Mouse (Mus musculus) intestine, embryonic 15.5 days (tissue): ENCODE measurements at regions not wholly inside any gene's neighbourhood (a gene's known extent, or its start where the extent isn't known, plus 50 kb on each side); places are given as distances from the start of the nearest gene placed in this dataset.

Experiments used
- ATAC-seq: fragments of 200-750 bp; cut with Nextera tagmentation; 2 replicates; pipeline ENCODE4 v1.8.0; 2017; ENCODE audit warnings: moderate TSS enrichment, moderate library complexity
- H3K27ac ChIP-seq: fragments of 300-500 bp; sonication (generic); 2 replicates; pipeline ENCODE4 v1.5.1; 2015; ENCODE audit warnings: mild to moderate bottlenecking, inconsistent platforms
- H3K27me3 ChIP-seq: fragments of 300-500 bp; sonication (generic); replicated peaks from 2 replicates; pipeline ENCODE4 v1.6.1; 2015; ENCODE audit warnings: inconsistent platforms
- H3K36me3 ChIP-seq: fragments of 300-500 bp; sonication (generic); 2 replicates; pipeline ENCODE4 v1.6.1; 2015; ENCODE audit warnings: inconsistent platforms
- H3K4me1 ChIP-seq: fragments of 300-500 bp; sonication (generic); replicated peaks from 2 replicates; pipeline ENCODE4 v1.6.1; 2015; ENCODE audit warnings: inconsistent platforms
- H3K4me2 ChIP-seq: fragments of 300-500 bp; sonication (generic); replicated peaks from 2 replicates; pipeline ENCODE4 v1.6.1; 2015; ENCODE audit warnings: mild to moderate bottlenecking, inconsistent platforms
- H3K4me3 ChIP-seq: fragments of 300-500 bp; sonication (generic); replicated peaks from 2 replicates; pipeline ENCODE4 v1.5.1; 2015; ENCODE audit warnings: inconsistent platforms
- H3K9ac ChIP-seq: fragments of 300-500 bp; sonication (generic); 2 replicates; pipeline ENCODE4 v1.6.1; 2015; ENCODE audit warnings: inconsistent platforms
- H3K9me3 ChIP-seq: fragments of 300-500 bp; sonication (generic); 2 replicates; pipeline ENCODE4 v1.6.1; 2016; ENCODE audit warnings: inconsistent platforms
- WGBS: fragments of 180-500 bp; shearing (Covaris S2); methylation state at CpG from one replicate; pipeline ENCODE4 v1.1.7; 2015; 5-methylcytosine and 5-hydroxymethylcytosine counted together

DNA sequence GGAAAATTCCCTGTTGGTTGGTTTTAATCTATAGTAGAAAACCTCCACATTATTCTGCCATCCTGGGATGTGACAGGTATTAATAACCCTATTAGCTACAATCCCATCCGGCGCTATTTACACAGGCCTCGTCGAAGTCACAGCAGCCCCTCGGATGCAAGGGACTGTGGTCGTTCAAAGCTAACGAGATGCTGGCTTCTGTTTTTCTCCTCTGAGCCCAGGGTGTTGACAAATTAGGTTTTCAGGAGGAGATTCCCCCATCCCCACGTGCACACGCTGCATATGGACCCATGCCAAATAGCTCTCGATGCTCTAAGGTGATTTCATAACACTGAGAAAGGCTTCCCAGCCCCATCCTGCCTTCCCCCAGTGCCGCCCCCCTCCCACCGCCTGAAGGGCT is 188.7 kb upstream of the Nxpe4 start:
- no peak overlapping the region for H3K4me3 ChIP-seq
- no peak for ATAC-seq
- H3K36me3 ChIP-seq, result no peaks in the 10 kb centered on the region
- H3K27ac ChIP-seq, result no peak overlapping the region
- H3K9me3 ChIP-seq, result no peaks in the 10 kb centered on the region
- 54% methylated on average over 12 of the region's 12 CpGs for WGBS
- no peaks in the 10 kb centered on the region for H3K4me1 ChIP-seq
- no peaks in the 10 kb centered on the region for H3K27me3 ChIP-seq
- no peak overlapping the region for H3K9ac ChIP-seq
- H3K4me2 ChIP-seq, result no peak overlapping the region

DNA sequence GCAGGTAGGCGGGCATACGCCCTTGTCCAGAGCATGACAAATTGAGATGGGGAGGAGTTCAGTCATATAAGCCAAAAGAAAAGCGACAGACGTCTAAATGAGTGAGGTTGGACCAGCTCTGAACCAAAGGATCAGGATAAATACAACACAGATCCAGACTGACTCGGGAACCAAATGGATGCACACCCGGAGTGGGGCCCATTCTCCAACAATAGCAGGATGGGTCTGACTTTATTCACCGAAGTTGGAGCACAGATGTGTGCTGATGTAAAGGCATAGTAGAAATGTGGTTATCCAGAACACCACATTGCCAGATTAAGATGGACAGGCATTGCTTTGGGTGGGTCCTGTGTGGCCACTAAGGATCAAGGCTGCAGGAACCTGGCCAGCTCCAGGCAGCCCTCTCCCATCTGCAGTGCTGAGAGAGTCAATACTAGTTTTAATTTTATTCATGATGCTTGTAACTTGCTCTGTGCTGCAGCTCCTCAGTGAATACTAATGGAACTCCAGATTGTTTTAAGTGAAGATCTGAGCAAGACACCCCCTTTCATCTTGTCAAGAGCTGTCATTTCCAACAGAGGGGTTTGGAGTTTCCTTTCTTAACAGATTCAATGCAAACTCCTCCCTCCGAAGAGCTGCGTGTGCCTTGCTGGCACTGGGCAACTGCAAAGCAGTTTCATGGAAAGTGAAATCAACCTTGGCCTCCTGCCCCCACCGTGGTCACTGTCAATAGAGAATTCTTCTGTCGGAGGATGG is 176.3 kb upstream of the Nxpe4 start:
- Histone ChIP-seq H3K36me3 (no peaks in the 10 kb centered on the region), H3K4me3 (no peak overlapping the region), H3K27me3 (no peaks in the 10 kb centered on the region), H3K4me2 (no peak overlapping the region), H3K9me3 (no peaks in the 10 kb centered on the region), H3K9ac (no peak overlapping the region), H3K27ac (no peak overlapping the region), H3K4me1 (no peaks in the 10 kb centered on the region)
- WGBS, result 76% methylated on average over 11 of the region's 11 CpGs
- no peak for ATAC-seq

DNA sequence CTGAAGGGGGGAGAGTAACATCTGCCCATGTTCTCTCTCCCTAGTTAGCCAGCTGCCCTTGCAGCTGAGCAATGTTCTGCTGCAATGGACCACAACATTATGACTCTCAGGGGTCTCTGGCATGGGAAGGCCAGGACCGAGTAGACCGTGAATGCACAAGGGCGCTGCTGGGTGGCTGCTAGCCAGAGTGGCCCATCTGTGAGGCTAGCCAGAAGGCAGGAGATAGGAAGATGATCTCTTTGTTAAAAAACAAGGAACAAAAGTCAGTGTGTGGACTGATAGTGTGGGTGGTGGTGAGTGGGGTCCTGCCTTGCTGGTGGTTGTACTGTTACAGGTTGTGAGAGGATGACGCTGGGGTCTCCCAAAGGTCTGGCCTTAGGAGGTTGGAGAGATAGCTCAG is 174.6 kb upstream of the Nxpe4 start:
- Histone ChIP-seq H3K4me1 (no peaks in the 10 kb centered on the region), H3K4me3 (no peak overlapping the region), H3K27ac (no peak overlapping the region), H3K36me3 (no peaks in the 10 kb centered on the region), H3K9ac (no peak overlapping the region), H3K27me3 (no peaks in the 10 kb centered on the region), H3K9me3 (no peaks in the 10 kb centered on the region), H3K4me2 (no peak overlapping the region)
- no peak for ATAC-seq
- WGBS, result 92% methylated on average over 4 of the region's 4 CpGs

DNA sequence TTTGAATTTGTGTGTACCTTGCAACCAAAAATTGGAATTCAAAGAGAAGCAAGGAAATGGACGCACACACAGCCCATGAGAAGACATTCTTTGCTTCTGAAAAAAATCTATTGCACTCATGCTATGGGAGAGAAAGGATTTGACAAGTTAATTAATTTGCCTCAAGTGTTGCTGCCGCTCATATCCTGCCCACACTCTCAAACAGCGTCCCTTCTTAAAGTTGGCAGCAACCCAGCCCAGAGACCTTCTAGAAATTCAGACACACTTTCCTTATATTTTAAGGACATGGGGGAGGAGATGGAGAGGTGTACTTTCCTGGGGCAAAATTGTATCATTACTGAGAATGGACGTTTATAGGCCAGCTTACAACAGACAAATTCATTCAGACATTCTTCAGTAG is 167.2 kb upstream of the Nxpe4 start:
- no peaks in the 10 kb centered on the region for H3K27me3 ChIP-seq
- ATAC-seq, result no peak
- no peaks in the 10 kb centered on the region for H3K9me3 ChIP-seq
- H3K36me3 ChIP-seq, result no peaks in the 10 kb centered on the region
- H3K27ac ChIP-seq, result no peak overlapping the region
- no peak overlapping the region for H3K4me2 ChIP-seq
- no peak overlapping the region for H3K4me3 ChIP-seq
- no peaks in the 10 kb centered on the region for H3K4me1 ChIP-seq
- 48% methylated on average over 4 of the region's 4 CpGs for WGBS
- H3K9ac ChIP-seq, result no peak overlapping the region

DNA sequence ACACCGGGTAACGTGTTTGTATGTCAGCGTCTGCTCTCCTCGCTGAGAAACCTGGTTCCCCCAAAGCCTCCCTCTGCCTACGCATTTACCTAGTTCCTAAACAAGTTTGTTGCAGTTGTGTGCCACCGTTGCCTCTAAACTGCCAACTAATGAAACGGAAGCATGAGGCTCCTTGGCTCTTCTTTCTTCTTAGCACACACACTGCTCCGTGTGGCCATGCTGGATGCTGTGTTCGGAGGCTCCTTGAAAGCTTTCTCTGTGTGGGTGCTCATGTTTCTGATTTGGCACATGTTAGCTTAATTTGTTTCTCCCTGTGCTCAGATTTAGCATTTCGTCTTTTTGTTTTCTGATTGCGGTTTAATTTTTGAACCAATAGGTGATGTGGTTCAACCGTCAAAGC is 162.2 kb upstream of the Nxpe4 start:
- H3K4me3 ChIP-seq, result no peak overlapping the region
- no peaks in the 10 kb centered on the region for H3K9me3 ChIP-seq
- H3K9ac ChIP-seq, result no peak overlapping the region
- no peak for ATAC-seq
- H3K4me1 ChIP-seq, result no peaks in the 10 kb centered on the region
- 90% methylated on average over 12 of the region's 12 CpGs for WGBS
- H3K27me3 ChIP-seq, result no peaks in the 10 kb centered on the region
- no peak overlapping the region for H3K27ac ChIP-seq
- H3K4me2 ChIP-seq, result no peak overlapping the region
- H3K36me3 ChIP-seq, result no peaks in the 10 kb centered on the region

DNA sequence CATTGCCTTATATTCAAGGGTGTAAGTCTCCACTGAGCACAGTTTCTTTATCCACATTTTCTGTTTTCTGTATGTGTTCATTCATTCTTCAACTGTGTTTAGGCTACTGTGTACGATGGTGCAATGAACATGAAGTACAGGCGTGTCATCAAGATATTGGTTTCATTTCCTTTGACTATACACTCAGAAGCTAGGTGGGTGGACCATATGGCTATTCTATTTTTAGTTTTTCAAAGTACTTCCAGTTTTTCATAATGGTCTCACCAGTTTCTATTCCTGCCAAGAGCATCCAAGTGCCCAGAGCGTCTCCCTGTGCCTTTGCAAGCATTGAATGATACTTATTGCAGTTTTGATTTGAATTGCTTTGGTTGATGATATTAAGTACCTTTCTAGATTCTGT is 132.8 kb upstream of the Nxpe4 start:
- 84% methylated on average over 3 of the region's 3 CpGs for WGBS
- no peaks in the 10 kb centered on the region for H3K9me3 ChIP-seq
- no peak overlapping the region for H3K27ac ChIP-seq
- H3K4me1 ChIP-seq, result no peaks in the 10 kb centered on the region
- no peak overlapping the region for H3K4me2 ChIP-seq
- no peak overlapping the region for H3K9ac ChIP-seq
- ATAC-seq, result no peak
- no peaks in the 10 kb centered on the region for H3K27me3 ChIP-seq
- no peaks in the 10 kb centered on the region for H3K36me3 ChIP-seq
- no peak overlapping the region for H3K4me3 ChIP-seq

DNA sequence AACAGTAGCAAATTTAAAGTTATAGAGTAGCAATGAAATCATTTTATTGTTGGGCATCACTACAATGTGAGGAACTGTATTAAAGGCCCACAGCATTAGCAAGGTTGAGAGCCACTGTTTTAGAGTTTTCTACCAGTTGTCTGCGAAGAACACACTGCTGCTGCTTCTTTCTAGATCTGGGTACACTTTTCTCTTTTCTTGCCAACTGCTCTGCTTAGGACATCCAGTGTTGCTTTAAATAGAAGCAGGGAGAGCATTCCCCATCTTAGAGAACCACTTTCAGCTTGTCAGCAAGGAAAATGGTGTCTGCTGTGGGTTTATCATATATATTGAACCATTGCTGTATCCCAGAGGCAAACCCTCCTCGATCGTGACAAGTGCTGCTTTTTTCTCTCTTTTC is 131.0 kb upstream of the Nxpe4 start:
- Histone ChIP-seq H3K27me3 (no peaks in the 10 kb centered on the region), H3K9ac (no peak overlapping the region), H3K4me2 (no peak overlapping the region), H3K27ac (no peak overlapping the region), H3K9me3 (no peaks in the 10 kb centered on the region), H3K4me3 (no peak overlapping the region), H3K36me3 (no peaks in the 10 kb centered on the region), H3K4me1 (no peaks in the 10 kb centered on the region)
- 87% methylated on average over 3 of the region's 3 CpGs for WGBS
- ATAC-seq, result no peak

DNA sequence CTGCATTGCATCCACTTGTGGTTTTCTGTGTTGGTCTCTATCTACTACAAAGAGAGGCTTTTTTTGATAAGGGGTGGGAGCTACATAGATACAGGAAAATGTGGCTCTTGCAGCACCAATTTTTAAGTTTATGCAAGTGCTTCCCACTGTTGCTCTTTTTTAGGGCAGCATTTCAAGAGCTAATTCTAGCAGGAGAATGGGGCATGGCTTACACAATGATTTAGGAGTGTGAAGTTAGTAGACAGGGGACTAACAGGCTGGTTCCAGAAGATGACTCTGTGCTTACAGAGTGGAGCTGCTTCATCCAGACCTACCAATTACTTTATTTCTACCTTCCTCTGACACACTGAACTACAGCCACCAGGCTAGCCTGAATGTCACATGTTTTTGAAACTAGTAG is 125.9 kb upstream of the Nxpe4 start:
- no peak overlapping the region for H3K4me3 ChIP-seq
- no peak for ATAC-seq

DNA sequence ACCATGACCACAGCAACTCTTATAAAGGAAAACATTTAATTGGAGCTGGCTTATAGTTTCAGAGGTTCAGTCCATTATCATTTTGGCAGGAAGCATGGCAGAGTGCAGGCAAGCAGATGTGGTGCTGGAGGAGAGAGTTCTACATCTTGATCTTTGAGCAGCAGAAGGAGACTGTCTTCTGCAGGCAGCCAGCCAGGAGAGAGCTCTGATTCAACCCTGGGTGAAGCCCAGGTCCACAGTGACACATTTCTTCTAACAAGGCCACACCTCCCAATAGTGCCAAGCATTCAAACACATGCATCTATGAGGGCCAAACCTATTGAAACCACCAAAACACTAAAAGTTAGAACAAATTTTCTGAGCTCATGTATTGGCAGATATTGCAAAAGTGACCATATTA is 117.0 kb upstream of the Nxpe4 start:
- Histone ChIP-seq H3K27me3 (no peaks in the 10 kb centered on the region), H3K9me3 (no peaks in the 10 kb centered on the region), H3K4me2 (no peak overlapping the region), H3K4me1 (no peaks in the 10 kb centered on the region), H3K36me3 (no peaks in the 10 kb centered on the region), H3K9ac (no peak overlapping the region), H3K4me3 (no peak overlapping the region), H3K27ac (no peak overlapping the region)
- ATAC-seq, result no peak

More for the DNA sequence above, 125.9 kb upstream of the Nxpe4 start:
- Histone ChIP-seq H3K4me2 (no peak overlapping the region), H3K9me3 (no peaks in the 10 kb centered on the region), H3K4me1 (no peaks in the 10 kb centered on the region), H3K27me3 (no peaks in the 10 kb centered on the region), H3K9ac (no peak overlapping the region), H3K36me3 (no peaks in the 10 kb centered on the region), H3K27ac (no peak overlapping the region)

DNA sequence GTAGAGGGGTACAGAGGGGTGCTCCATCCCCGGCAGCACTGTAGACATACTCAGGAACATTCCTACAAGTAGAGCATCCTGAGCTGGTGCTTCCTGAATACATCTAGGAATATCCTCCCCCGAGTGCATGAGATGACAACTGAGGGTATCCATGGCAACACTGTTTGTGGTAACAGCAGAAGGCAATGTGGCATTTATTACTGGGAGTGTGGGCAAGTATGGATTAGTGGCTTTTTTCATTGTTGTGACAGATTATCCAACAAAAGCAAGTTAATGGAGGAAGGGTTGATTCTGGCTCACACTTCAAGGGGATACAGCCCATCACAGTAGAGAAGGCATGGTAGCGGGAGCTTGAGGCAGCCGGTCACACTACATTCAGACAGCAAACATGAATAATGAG is 114.0 kb upstream of the Nxpe4 start:
- ATAC-seq, result no peak
- Histone ChIP-seq H3K4me1 (no peaks in the 10 kb centered on the region), H3K36me3 (no peaks in the 10 kb centered on the region), H3K4me2 (no peak overlapping the region), H3K27me3 (no peaks in the 10 kb centered on the region), H3K9ac (no peak overlapping the region), H3K4me3 (no peak overlapping the region), H3K9me3 (no peaks in the 10 kb centered on the region), H3K27ac (no peak overlapping the region)
- 83% methylated on average over 4 of the region's 4 CpGs for WGBS

DNA sequence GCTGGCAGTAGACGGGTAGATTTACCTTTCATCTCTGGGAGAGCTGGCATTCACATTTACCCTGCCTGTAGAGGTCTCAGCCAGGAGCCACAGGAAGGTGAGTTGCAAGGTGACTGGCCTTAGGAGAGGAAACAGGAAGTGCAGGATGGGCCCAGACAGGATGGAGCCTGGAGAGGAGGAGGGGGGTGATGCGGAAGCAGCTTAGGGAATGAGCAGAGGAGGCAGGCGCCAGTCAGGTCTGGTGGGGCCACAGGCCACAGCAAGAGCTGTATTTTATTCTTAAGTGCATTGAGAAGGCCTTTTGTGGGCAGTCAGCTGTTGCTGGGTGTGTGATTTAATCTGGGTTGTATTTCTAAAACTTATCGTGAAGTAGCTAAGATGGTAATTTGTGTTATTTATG is 108.2 kb upstream of the Nxpe4 start:
- Histone ChIP-seq H3K27ac (no peak overlapping the region), H3K36me3 (no peaks in the 10 kb centered on the region), H3K9ac (no peak overlapping the region), H3K9me3 (no peaks in the 10 kb centered on the region), H3K4me1 (no peaks in the 10 kb centered on the region), H3K4me2 (no peak overlapping the region), H3K27me3 (no peaks in the 10 kb centered on the region), H3K4me3 (no peak overlapping the region)
- WGBS, result 71% methylated on average over 4 of the region's 4 CpGs
- no peak for ATAC-seq

DNA sequence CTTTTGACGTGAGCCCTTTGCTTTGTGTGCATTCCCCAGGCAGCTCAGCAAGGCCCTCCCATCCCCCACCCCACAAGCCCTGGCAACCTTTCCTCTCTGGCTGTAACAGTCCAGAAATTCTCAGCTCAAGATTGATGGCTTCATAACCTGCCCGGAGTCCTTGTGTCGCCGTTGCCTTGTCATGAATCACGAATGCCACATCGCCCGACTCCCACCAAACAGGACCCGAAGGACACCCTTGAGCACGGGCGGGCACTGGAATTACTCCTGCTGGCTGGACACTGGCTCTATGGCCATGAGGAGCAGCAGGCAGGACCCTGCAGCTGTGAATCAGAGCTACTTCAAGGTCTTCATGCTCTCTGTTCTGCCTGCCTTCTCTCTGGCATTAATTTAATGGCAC is 106.6 kb upstream of the Nxpe4 start:
- no peak overlapping the region for H3K4me3 ChIP-seq
- no peaks in the 10 kb centered on the region for H3K36me3 ChIP-seq
- no peak overlapping the region for H3K4me2 ChIP-seq
- H3K27me3 ChIP-seq, result no peaks in the 10 kb centered on the region
- no peaks in the 10 kb centered on the region for H3K4me1 ChIP-seq
- no peak for ATAC-seq
- no peaks in the 10 kb centered on the region for H3K9me3 ChIP-seq
- no peak overlapping the region for H3K27ac ChIP-seq
- 52% methylated on average over 10 of the region's 10 CpGs for WGBS
- no peak overlapping the region for H3K9ac ChIP-seq

DNA sequence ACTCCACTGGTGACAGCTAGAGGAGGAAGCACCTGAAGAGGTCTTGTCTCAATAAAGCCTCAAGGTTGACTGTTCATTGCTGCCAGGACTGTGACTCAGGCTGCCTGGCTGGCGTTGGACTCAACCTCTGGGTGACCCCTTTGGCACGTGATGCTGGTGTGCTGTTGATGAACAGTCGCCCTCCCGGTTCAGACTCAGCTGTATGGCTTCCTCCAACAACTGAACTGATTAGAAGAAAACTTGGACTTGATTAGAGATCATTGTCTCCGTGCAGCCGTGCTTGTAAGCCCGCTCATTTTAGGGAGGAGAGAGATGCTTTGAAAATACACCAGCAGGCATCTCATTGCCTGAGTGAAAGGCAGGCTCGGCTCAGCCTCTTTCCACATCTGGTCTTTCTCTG is 103.2 kb upstream of the Nxpe4 start:
- Histone ChIP-seq H3K4me1 (no peaks in the 10 kb centered on the region), H3K4me2 (no peak overlapping the region), H3K9ac (no peak overlapping the region), H3K27me3 (no peaks in the 10 kb centered on the region), H3K27ac (no peak overlapping the region), H3K4me3 (no peak overlapping the region), H3K36me3 (no peaks in the 10 kb centered on the region), H3K9me3 (no peaks in the 10 kb centered on the region)
- ATAC-seq, result no peak
- WGBS, result 41% methylated on average over 8 of the region's 8 CpGs
